Mouse (Mus musculus) forebrain, embryonic 16.5 days (tissue): ENCODE measurements at regions not wholly inside any gene's neighbourhood (a gene's known extent, or its start where the extent isn't known, plus 50 kb on each side); places are given as distances from the start of the nearest gene placed in this dataset.

Experiments
- ATAC-seq: fragments of 200-750 bp; cut with Nextera tagmentation; 2 replicates; pipeline ENCODE4 v1.8.0; 2017; ENCODE audit warnings: mild to moderate bottlenecking, moderate library complexity
- H3K27ac ChIP-seq: fragments of 300-500 bp; sonication (generic); 2 replicates; pipeline ENCODE4 v1.5.1; 2014; ENCODE audit warnings: low read length, control low read depth
- H3K27me3 ChIP-seq: fragments of 300-500 bp; sonication (generic); replicated peaks from 2 replicates; pipeline ENCODE4 v1.6.1; 2014; ENCODE audit warnings: low read length; ENCODE audit not compliant: control insufficient read depth, insufficient read depth
- H3K36me3 ChIP-seq: fragments of 300-500 bp; sonication (generic); 2 replicates; pipeline ENCODE4 v1.6.1; 2014; ENCODE audit not compliant: control insufficient read depth, insufficient read depth
- H3K4me1 ChIP-seq: fragments of 300-500 bp; sonication (generic); replicated peaks from 2 replicates; pipeline ENCODE4 v1.6.1; 2014; ENCODE audit warnings: low read length; ENCODE audit not compliant: control insufficient read depth, insufficient read depth
- H3K4me2 ChIP-seq: fragments of 300-500 bp; sonication (generic); 2 replicates; pipeline ENCODE4 v1.6.1; 2014; ENCODE audit warnings: mild to moderate bottlenecking, low read length, control low read depth
- H3K4me3 ChIP-seq: fragments of 300-500 bp; sonication (generic); replicated peaks from 2 replicates; pipeline ENCODE4 v1.5.1; 2014; ENCODE audit warnings: mild to moderate bottlenecking, low read length, control low read depth
- H3K9ac ChIP-seq: fragments of 300-500 bp; sonication (generic); replicated peaks from 2 replicates; pipeline ENCODE4 v1.6.1; 2014; ENCODE audit warnings: low read depth, low read length, control low read depth
- H3K9me3 ChIP-seq: fragments of 300-500 bp; sonication (generic); 2 replicates; pipeline ENCODE4 v1.6.1; 2016; ENCODE audit warnings: low read length; ENCODE audit not compliant: control insufficient read depth
- WGBS: fragments of 180-500 bp; shearing (Covaris S2); extraction: QIAGEN DNeasy Blood & Tissue Kit; methylation state at CpG from one replicate; pipeline ENCODE4 v1.1.7; 2014; 5-methylcytosine and 5-hydroxymethylcytosine counted together

DNA sequence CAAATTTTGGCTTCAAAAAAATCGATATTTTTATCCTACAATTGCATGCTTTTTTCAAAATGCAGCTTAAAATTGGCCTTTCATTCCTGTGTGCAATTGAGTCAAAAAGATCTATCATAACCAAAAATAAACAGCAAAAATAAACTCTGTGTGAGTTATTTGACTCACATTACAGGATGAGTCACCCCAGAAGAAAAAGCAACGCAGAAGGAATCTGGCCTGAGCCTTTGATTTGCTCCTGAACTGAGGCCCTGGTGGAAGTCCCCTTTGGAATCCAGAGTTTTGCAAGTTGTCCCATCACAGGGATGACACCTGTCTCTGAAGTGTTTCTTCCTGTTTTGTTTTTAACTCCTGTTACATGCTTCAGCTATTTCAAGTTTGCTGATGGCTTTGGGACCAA lies 429.2 kb upstream of the Clnk start:
- no peaks in the 10 kb centered on the region for H3K27me3 ChIP-seq
- H3K4me3 ChIP-seq, result no peak overlapping the region
- ATAC-seq, result no peak
- H3K27ac ChIP-seq, result no peak overlapping the region
- WGBS, result 86% methylated on average over 2 of the region's 2 CpGs
- no peak overlapping the region for H3K9ac ChIP-seq
- no peaks in the 10 kb centered on the region for H3K4me1 ChIP-seq
- no peaks in the 10 kb centered on the region for H3K9me3 ChIP-seq
- no peaks in the 10 kb centered on the region for H3K36me3 ChIP-seq
- H3K4me2 ChIP-seq, result no peak overlapping the region

DNA sequence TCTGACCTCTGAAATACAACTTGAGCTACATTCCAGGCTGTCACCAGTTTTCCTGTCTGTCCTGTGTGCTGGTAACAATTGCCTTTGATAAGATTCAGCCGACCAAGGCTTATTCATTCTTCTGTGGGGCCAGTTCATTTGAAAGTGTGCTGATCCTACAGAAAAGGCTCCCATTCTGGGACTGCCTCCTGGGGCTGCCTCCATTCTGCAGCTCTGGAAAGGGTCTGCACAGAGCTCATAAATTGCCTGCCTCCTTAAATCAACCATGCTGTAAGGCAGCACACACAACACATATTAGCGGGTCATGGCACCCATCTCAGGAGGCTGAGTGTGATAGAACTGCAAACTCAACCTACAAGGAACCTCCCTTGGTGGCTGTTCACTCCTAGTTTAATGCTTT lies 416.2 kb upstream of the Clnk start:
- no peaks in the 10 kb centered on the region for H3K27me3 ChIP-seq
- no peaks in the 10 kb centered on the region for H3K36me3 ChIP-seq
- H3K27ac ChIP-seq, result no peak overlapping the region
- no peak overlapping the region for H3K4me2 ChIP-seq
- no peaks in the 10 kb centered on the region for H3K9me3 ChIP-seq
- WGBS, result 5% methylated on average over 2 of the region's 2 CpGs
- H3K9ac ChIP-seq, result no peak overlapping the region
- no peaks in the 10 kb centered on the region for H3K4me1 ChIP-seq
- ATAC-seq, result no peak
- no peak overlapping the region for H3K4me3 ChIP-seq

DNA sequence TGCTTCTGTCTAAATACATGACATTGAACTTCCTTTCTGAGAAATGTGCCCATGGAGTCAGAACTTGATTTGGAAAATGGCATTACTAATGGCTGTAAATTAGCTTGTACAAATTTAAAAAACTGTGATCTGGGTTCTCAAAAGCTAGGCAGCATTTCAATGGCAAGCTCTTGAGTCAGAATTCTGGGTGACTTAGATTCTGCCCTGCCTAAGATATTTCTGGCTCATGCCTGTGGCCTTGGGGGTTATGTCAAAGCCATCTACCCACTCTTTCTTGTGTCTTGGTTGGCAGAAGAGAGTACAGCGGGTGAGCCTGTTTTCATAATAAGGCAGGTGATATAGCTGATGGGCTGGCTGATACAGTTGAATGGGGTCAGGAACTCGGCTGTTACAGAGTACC lies 404.4 kb upstream of the Clnk start:
- Histone ChIP-seq H3K27ac (no peak overlapping the region), H3K9ac (no peak overlapping the region), H3K27me3 (no peaks in the 10 kb centered on the region), H3K4me2 (no peak overlapping the region), H3K36me3 (no peaks in the 10 kb centered on the region), H3K4me1 (no peaks in the 10 kb centered on the region), H3K9me3 (no peaks in the 10 kb centered on the region), H3K4me3 (no peak overlapping the region)
- WGBS, result 87% methylated on average over 2 of the region's 2 CpGs
- ATAC-seq, result no peak

DNA sequence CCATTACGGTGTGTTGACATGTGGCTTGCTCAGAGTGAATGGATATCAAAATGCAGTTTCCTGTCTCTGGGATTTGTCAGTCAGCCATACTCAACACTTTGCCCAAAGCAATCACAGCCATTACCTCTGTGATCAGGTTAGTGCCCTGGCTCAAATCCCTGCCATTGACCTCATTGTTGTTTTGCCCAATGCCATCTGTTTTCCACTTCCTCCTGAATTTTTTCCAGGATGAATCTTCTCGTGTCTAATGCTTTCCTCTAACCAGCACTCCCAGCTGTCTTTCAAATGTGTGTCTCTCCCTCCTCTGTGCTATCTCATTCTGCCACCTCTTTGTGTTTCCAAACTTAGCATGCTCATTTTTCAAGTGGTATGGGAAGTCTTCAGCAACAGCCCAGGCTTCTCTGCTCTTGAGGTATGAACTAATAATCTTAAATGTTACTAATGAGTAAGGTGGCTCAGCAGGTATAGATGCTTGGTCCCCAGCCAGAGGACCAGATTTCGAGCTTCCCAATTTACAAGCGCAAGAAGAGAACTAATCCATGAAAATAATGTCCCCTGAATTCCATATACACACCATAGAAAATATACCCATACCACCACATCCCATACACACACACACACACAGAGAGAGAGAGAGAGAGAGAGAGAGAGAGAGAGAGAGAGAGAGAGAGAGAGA lies 397.2 kb upstream of the Clnk start:
- Histone ChIP-seq H3K27ac (no peak overlapping the region), H3K4me3 (no peak overlapping the region), H3K4me2 (no peak overlapping the region), H3K4me1 (no peaks in the 10 kb centered on the region), H3K9ac (no peak overlapping the region), H3K36me3 (no peaks in the 10 kb centered on the region), H3K27me3 (no peaks in the 10 kb centered on the region), H3K9me3 (no peaks in the 10 kb centered on the region)
- no peak for ATAC-seq
- WGBS, result 74% methylated on average over 4 of the region's 4 CpGs

DNA sequence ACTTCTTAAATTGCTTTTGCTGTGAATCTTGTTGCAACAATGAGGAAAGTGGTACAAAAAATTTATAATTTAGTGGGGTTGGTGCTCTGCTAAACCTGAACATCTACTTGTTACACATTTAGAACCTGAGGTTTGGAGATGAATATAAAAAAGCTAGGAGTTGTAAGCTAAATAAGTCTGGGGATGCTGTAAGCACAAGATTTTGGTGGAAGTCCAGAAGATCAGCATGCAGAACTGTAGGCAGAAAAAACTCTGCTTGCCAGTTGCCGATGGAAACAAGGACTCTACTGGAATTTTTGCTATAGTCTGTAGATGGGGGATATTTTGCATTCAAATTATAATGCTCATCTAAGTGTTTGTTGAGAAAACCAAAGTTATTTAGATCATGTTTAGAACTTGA lies 390.5 kb upstream of the Clnk start:
- Histone ChIP-seq H3K4me2 (no peak overlapping the region), H3K9ac (no peak overlapping the region), H3K4me3 (no peak overlapping the region), H3K9me3 (no peaks in the 10 kb centered on the region), H3K36me3 (no peaks in the 10 kb centered on the region), H3K27me3 (no peaks in the 10 kb centered on the region), H3K27ac (no peak overlapping the region), H3K4me1 (no peaks in the 10 kb centered on the region)
- 81% methylated on average over 1 of the region's 1 CpGs for WGBS
- no peak for ATAC-seq

DNA sequence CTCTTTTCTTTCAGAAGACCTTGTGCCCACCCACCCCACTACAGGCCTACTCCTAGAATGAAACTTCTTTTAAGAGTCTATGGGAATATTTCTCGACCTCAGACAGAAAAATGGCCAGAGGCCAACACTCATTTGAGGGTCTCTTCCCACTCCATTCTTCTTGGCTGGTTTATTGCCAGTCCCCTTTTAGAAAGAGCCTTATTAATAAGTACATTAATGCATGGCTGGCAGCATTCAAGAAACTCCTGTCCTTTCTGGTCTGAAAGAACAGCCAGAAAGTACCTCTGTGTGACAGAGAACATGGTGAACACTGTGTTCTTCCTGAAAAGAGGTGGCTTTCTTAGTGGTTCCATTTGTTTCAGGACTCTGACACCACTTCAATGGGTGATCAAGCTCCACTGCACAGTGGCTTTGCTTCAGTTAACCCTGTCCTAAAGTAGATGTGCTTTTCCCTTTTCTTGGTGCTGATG lies 384.1 kb upstream of the Clnk start:
- no peaks in the 10 kb centered on the region for H3K9me3 ChIP-seq
- no peak overlapping the region for H3K9ac ChIP-seq
- no peak overlapping the region for H3K27ac ChIP-seq
- H3K4me1 ChIP-seq, result 0 out of 2 replicates have a peak, but pooled peaks cover 3% of the 10 kb centered on the region
- H3K36me3 ChIP-seq, result no peaks in the 10 kb centered on the region
- peak; percentile 84 for ATAC-seq
- no peaks in the 10 kb centered on the region for H3K27me3 ChIP-seq
- WGBS, result 28% methylated on average over 1 of the region's 1 CpGs
- H3K4me3 ChIP-seq, result no peak overlapping the region
- no peak overlapping the region for H3K4me2 ChIP-seq

DNA sequence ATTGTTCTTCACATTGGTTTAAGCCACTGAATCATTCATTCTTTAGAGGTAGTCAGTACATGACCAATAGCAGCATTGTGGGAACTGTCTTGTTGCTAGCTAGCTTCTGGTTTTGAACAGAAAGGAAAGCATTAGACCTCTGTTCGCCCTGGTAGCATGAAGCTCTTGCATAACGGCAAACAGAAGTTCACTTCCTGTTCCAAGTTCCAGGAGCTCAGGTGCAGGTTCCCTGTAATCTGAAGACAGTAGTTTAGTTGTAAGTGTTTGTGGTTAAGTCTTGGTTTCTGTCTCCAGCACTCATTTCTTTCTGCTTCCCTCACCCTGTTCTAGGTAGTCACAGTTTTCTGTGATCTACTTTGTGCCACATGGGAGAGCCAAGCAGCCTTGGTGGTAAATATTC lies 381.1 kb upstream of the Clnk start:
- 92% methylated on average over 2 of the region's 2 CpGs for WGBS

DNA sequence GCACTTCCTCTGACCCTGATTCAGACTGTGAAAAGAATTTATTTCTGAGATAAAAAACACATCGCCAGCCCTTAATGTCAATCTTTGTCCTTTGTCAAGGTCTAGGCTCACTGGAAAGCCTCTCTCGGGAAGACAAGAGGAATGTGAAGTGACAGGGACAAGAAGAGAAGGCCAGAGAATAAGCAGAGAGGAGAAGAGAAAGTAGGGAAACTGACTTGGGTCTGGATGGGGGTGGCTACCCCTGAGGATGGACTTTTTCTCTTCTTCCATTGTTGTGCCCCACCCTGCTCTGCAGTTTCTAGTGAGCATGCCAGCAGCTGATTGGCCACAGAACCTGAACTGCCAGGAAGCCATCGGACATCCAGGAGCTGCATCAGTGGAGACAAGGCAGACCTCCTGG lies 375.6 kb upstream of the Clnk start:
- Histone ChIP-seq H3K4me1 (no peaks in the 10 kb centered on the region), H3K9ac (no peak overlapping the region), H3K27ac (no peak overlapping the region), H3K36me3 (no peaks in the 10 kb centered on the region), H3K9me3 (no peaks in the 10 kb centered on the region), H3K4me3 (no peak overlapping the region), H3K4me2 (no peak overlapping the region), H3K27me3 (no peaks in the 10 kb centered on the region)
- WGBS, result 41% methylated on average over 3 of the region's 3 CpGs
- no peak for ATAC-seq

More for the DNA sequence above, 381.1 kb upstream of the Clnk start:
- Histone ChIP-seq H3K36me3 (no peaks in the 10 kb centered on the region), H3K27ac (no peak overlapping the region), H3K9ac (no peak overlapping the region), H3K4me3 (no peak overlapping the region), H3K27me3 (no peaks in the 10 kb centered on the region), H3K4me1 (0 out of 2 replicates have a peak, but pooled peaks cover 3% of the 10 kb centered on the region), H3K9me3 (no peaks in the 10 kb centered on the region), H3K4me2 (no peak overlapping the region)
- ATAC-seq, result no peak

DNA sequence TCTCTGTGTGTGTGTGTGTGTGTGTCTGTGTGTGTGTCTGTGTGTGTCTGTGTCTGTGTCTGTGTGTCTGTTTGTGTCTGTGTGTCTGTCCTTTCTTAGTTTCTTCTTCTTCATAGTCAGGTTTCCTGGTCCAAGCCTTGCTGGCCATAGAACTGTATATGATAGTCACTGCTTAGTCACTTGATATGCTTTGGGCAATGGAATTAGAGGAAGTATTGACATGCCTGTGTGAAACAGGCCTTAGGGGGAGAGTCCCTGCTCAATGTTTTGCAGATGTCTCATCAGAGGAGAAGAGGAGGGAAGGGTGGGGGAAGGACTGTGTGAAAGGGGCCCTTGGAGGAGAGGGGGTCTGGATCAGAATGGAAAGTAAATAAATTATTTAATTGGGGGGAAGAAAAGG lies 374.4 kb upstream of the Clnk start:
- no peak overlapping the region for H3K9ac ChIP-seq
- H3K27me3 ChIP-seq, result no peaks in the 10 kb centered on the region
- H3K27ac ChIP-seq, result no peak overlapping the region
- no peak for ATAC-seq
- no peaks in the 10 kb centered on the region for H3K9me3 ChIP-seq
- no peaks in the 10 kb centered on the region for H3K36me3 ChIP-seq
- no peak overlapping the region for H3K4me2 ChIP-seq
- no peaks in the 10 kb centered on the region for H3K4me1 ChIP-seq
- H3K4me3 ChIP-seq, result no peak overlapping the region

DNA sequence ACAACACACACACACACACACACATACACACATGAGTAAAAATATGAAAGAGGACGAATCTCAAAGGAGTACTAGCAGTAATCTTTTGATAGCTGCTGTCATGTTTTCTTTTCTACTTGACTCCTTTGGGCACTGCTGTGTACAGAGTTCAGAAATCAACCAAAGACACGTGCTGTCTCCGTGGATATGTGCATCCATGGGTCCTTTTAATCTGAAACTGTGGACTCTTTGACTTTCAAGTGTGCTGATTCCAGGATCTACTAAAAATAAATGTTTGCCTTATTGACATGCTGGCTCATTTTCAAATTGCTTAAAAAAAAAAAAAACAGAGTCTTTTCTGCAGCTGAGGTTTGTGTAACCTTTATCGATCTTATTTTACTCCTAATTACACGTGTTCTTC lies 343.1 kb upstream of the Clnk start:
- Histone ChIP-seq H3K27ac (no peak overlapping the region), H3K4me2 (no peak overlapping the region), H3K36me3 (no peaks in the 10 kb centered on the region), H3K9me3 (no peaks in the 10 kb centered on the region), H3K4me1 (no peaks in the 10 kb centered on the region), H3K4me3 (no peak overlapping the region), H3K27me3 (no peaks in the 10 kb centered on the region), H3K9ac (no peak overlapping the region)
- no peak for ATAC-seq
- 76% methylated on average over 5 of the region's 5 CpGs for WGBS
